Mouse (Mus musculus) liver, postnatal 0 days (tissue): ENCODE measurements around the gene Olfr609. TPM values are rescaled to one million over a fixed set of nuclear protein-coding genes. Genes with fewer than 3 reads are reported as not detected.
"Not testable (repeated sequence)": the region's sequence is repeated elsewhere in the genome, so short reads cannot be mapped to it uniquely, and the experiment has no call there.

Source experiments
- ATAC-seq: fragments of 200-750 bp; cut with Nextera tagmentation; 2 replicates; pipeline ENCODE4 v1.8.0; 2017; ENCODE audit warnings: mild to moderate bottlenecking, moderate library complexity
- DNase-seq: peaks from one replicate; pipeline ENCODE4 v3.0.0-alpha.2; 2016
- H3K27ac ChIP-seq: fragments of 300-500 bp; sonication (generic); 2 replicates; pipeline ENCODE4 v1.5.1; 2014; ENCODE audit warnings: antibody characterized with exemption, moderate library complexity, mild to moderate bottlenecking, low read depth
- H3K27me3 ChIP-seq: fragments of 300-500 bp; sonication (generic); 2 replicates; pipeline ENCODE4 v1.6.1; 2014; ENCODE audit warnings: low read length, control low read depth, mixed read lengths; ENCODE audit not compliant: insufficient read depth
- H3K36me3 ChIP-seq: fragments of 300-500 bp; sonication (generic); replicated peaks from 2 replicates; pipeline ENCODE4 v1.6.1; 2014; ENCODE audit warnings: mild to moderate bottlenecking, control low read depth, low read length, moderate library complexity, mixed read lengths; ENCODE audit not compliant: insufficient read depth
- H3K4me1 ChIP-seq: fragments of 300-500 bp; sonication (generic); 2 replicates; pipeline ENCODE4 v1.6.1; 2014; ENCODE audit warnings: antibody characterized with exemption, mild to moderate bottlenecking, control low read depth; ENCODE audit not compliant: insufficient read depth
- H3K4me2 ChIP-seq: fragments of 300-500 bp; sonication (generic); 2 replicates; pipeline ENCODE4 v1.6.1; 2014; ENCODE audit warnings: low read depth, mild to moderate bottlenecking, low read length, moderate library complexity, mixed read lengths
- H3K4me3 ChIP-seq: fragments of 300-500 bp; sonication (generic); 2 replicates; pipeline ENCODE4 v1.5.1; 2014; ENCODE audit warnings: low read depth, low read length
- H3K9ac ChIP-seq: fragments of 300-500 bp; sonication (generic); replicated peaks from 2 replicates; pipeline ENCODE4 v1.6.1; 2014; ENCODE audit warnings: mild to moderate bottlenecking, moderate library complexity
- H3K9me3 ChIP-seq: fragments of 300-500 bp; sonication (generic); 2 replicates; pipeline ENCODE4 v1.6.1; 2016; ENCODE audit warnings: mild to moderate bottlenecking, control low read depth, low read length, mixed read lengths
- CTCF ChIP-seq: sonication (generic); IDR thresholded peaks from 2 replicates; pipeline ENCODE4 v1.5.1; 2016; ENCODE audit warnings: antibody characterized with exemption, low read depth
- EP300 ChIP-seq: IDR thresholded peaks from 2 replicates; pipeline ENCODE4 v1.6.1; 2016; ENCODE audit warnings: antibody characterized with exemption, low read depth, mild to moderate bottlenecking
- WGBS: fragments of 180-500 bp; shearing (Covaris S2); extraction: QIAGEN DNeasy Blood & Tissue Kit; methylation state at CpG from one replicate; pipeline ENCODE4 v1.1.7; 2014; ENCODE audit not compliant: insufficient replicate concordance; 5-methylcytosine and 5-hydroxymethylcytosine counted together
- polyA plus RNA-seq: library from polyadenylated mRNA; unstranded; fragments of >200 nt; fragmentation: Nextera tagmentation; extraction: Ambion mirVana; gene quantifications from 2 replicates; pipeline ENCODE4 v1.2.1, GENCODE M21; 2015

Olfr609 gene
- not detected in 2 replicates for polyA plus RNA-seq

- no peak within 1 kb of the TSS for H3K9ac ChIP-seq
- no peaks in the 10 kb centered on the region for H3K27me3 ChIP-seq
- no peaks in the 10 kb centered on the region for H3K36me3 ChIP-seq
- no peak within 1 kb of the TSS for H3K27ac ChIP-seq
- H3K4me2 ChIP-seq: no peak within 1 kb of the TSS
- DNase-seq: no peak
- no peaks in the 10 kb centered on the region for H3K9me3 ChIP-seq
- TF ChIP-seq EP300 (no peak), CTCF (no peak)
- ATAC-seq: no peak
- 69% methylated on average over 1 of the region's 1 CpGs for WGBS
- H3K4me3 ChIP-seq: no peak within 1 kb of the TSS
- H3K4me1 ChIP-seq: no peaks in the 10 kb centered on the region
Measured at GRCm38 (mm10) chr7:103497962-103498361, at the start of gene Olfr609. Gene Olfr609, minus strand, starts transcription at chr7:103498062.

- not testable (repeated sequence) for H3K4me1 ChIP-seq, H3K36me3 ChIP-seq, ATAC-seq, H3K27ac ChIP-seq, H3K9ac ChIP-seq, H3K4me2 ChIP-seq, H3K4me3 ChIP-seq, DNase-seq, H3K27me3 ChIP-seq, H3K9me3 ChIP-seq
- 76% methylated on average over 2 of the region's 2 CpGs for WGBS
Measured at GRCm38 (mm10) chr7:103542617-103543016, 44.8 kb upstream of the Olfr609 start, which contains the start of gene Olfr612. Gene Olfr612, minus strand, starts transcription at chr7:103542717.

GRCm38 (mm10) chr7:103520746-103521145 lies 22.9 kb upstream of the Olfr609 start, which contains the start of gene Olfr611:
Gene Olfr611, minus strand, starts transcription at chr7:103520846.
- ATAC-seq, H3K27me3 ChIP-seq, H3K9me3 ChIP-seq, H3K4me1 ChIP-seq, H3K36me3 ChIP-seq, H3K27ac ChIP-seq, H3K4me3 ChIP-seq, H3K9ac ChIP-seq, H3K4me2 ChIP-seq, DNase-seq: not testable (repeated sequence)
- 54% methylated on average over 1 of the region's 1 CpGs for WGBS

GRCm38 (mm10) chr7:103512022-103512421 lies 14.2 kb upstream of the Olfr609 start, which contains the start of gene Olfr610:
Gene Olfr610, minus strand, starts transcription at chr7:103512122.
- no peaks in the 10 kb centered on the region for H3K27me3 ChIP-seq
- H3K9me3 ChIP-seq: no peaks in the 10 kb centered on the region
- DNase-seq (no peak), ATAC-seq (no peak)
- no peaks in the 10 kb centered on the region for H3K36me3 ChIP-seq
- TF ChIP-seq CTCF (no peak), EP300 (no peak)
- no peak within 1 kb of the TSS for H3K4me2 ChIP-seq
- H3K9ac ChIP-seq: no peak within 1 kb of the TSS
- H3K27ac ChIP-seq: no peak within 1 kb of the TSS
- 74% methylated on average over 2 of the region's 2 CpGs for WGBS
- no peak within 1 kb of the TSS for H3K4me3 ChIP-seq
- no peaks in the 10 kb centered on the region for H3K4me1 ChIP-seq

- not testable (repeated sequence) for DNase-seq, H3K9me3 ChIP-seq, H3K4me2 ChIP-seq, H3K9ac ChIP-seq, H3K27ac ChIP-seq, H3K27me3 ChIP-seq, H3K4me3 ChIP-seq, H3K4me1 ChIP-seq, ATAC-seq, H3K36me3 ChIP-seq
- 80% methylated on average over 9 of the region's 9 CpGs for WGBS
Measured at GRCm38 (mm10) chr7:103477106-103477505, 20.8 kb downstream of the Olfr609 start.

- Histone ChIP-seq H3K36me3 (no peaks in the 10 kb centered on the region), H3K9ac (no peak within 1 kb of the TSS), H3K27ac (no peak within 1 kb of the TSS), H3K4me1 (no peaks in the 10 kb centered on the region), H3K9me3 (no peaks in the 10 kb centered on the region), H3K4me2 (no peak within 1 kb of the TSS), H3K4me3 (no peak within 1 kb of the TSS), H3K27me3 (no peaks in the 10 kb centered on the region)
- no peak for ATAC-seq
- DNase-seq: no peak
- TF ChIP-seq EP300: no peak
- TF ChIP-seq CTCF: no peak
Measured at GRCm38 (mm10) chr7:103469577-103469976, 28.3 kb downstream of the Olfr609 start, which contains the start of gene Olfr608. Gene Olfr608, plus strand, starts transcription at chr7:103469877.

- no peaks in the 10 kb centered on the region for H3K9me3 ChIP-seq
- DNase-seq (no peak), ATAC-seq (no peak)
- H3K4me2 ChIP-seq: no peak overlapping the region
- H3K27ac ChIP-seq: no peak overlapping the region
- 77% methylated on average over 5 of the region's 5 CpGs for WGBS
- no peak overlapping the region for H3K9ac ChIP-seq
- no peak for TF ChIP-seq CTCF
- TF ChIP-seq EP300: no peak
- no peaks in the 10 kb centered on the region for H3K27me3 ChIP-seq
- H3K36me3 ChIP-seq: no peaks in the 10 kb centered on the region
- H3K4me1 ChIP-seq: no peaks in the 10 kb centered on the region
- no peak overlapping the region for H3K4me3 ChIP-seq
Measured at GRCm38 (mm10) chr7:103460590-103460989, 37.3 kb downstream of the Olfr609 start.
